Mouse (Mus musculus): Measurements from ENCODE around the gene Gm10153. TPM values are rescaled to one million over a fixed set of nuclear protein-coding genes. Genes with fewer than 3 reads are reported as not detected.
"Not testable (repeated sequence)": the region's sequence is repeated elsewhere in the genome, so short reads cannot be mapped to it uniquely, and the experiment has no call there.

Gene Gm10153
- polyA plus RNA-seq, 1 experiment: not detected

- Histone ChIP-seq H3K36me3 (ENCODE audit: control insufficient read depth, insufficient read depth) (no peaks in the 10 kb centered on the region), H3K79me2 (ENCODE audit: control insufficient read depth, insufficient read depth) (no peaks in the 10 kb centered on the region), H3ac (ENCODE audit: control insufficient read depth, insufficient read length) (no peak overlapping the region), H3K4me2 (ENCODE audit: low read depth) (no peak overlapping the region), H3K27me3 (ENCODE audit: control insufficient read depth, insufficient read depth, insufficient read length) (peaks cover 25% of the 10 kb centered on the region), H3K4me3 (no peak overlapping the region)
- no peak for TF ChIP-seq MYOD1 (IDR thresholded peaks at IDR 0.05; ENCODE audit: control insufficient read depth in 1 of 3, insufficient read length in 2 of 3, low read depth in 2 of 3)
- no peak for TF ChIP-seq MYOG (IDR thresholded peaks at IDR 0.05; ENCODE audit: control insufficient read depth in 1 of 3, insufficient read depth in 1 of 3, insufficient read length in 2 of 3, low read depth in 2 of 3)
- TF ChIP-seq TCF3 (IDR thresholded peaks at IDR 0.05; ENCODE audit: insufficient read length, low read depth): no peak
- no peak for TF ChIP-seq USF1 (IDR thresholded peaks at IDR 0.05; ENCODE audit: low read depth)
- TF ChIP-seq REST (IDR thresholded peaks at IDR 0.05; ENCODE audit: insufficient read depth, insufficient read length): no peak
Observed at GRCm38 (mm10) chr7:142159366-142159765, 30.8 kb downstream of the Gm10153 start.

- not testable (repeated sequence) for H3ac ChIP-seq (ENCODE audit: control insufficient read depth, insufficient read length); H3K36me3 ChIP-seq (ENCODE audit: control insufficient read depth, insufficient read depth); H3K4me2 ChIP-seq (ENCODE audit: low read depth); H3K79me2 ChIP-seq (ENCODE audit: control insufficient read depth, insufficient read depth); H3K4me3 ChIP-seq
- peaks cover 25% of the 10 kb centered on the region for H3K27me3 ChIP-seq (ENCODE audit: control insufficient read depth, insufficient read depth, insufficient read length)
Observed at GRCm38 (mm10) chr7:142157013-142157412, 33.2 kb downstream of the Gm10153 start, which contains the start of gene Gm29735. TSS of gene Gm29735 (minus strand) at chr7:142157113.

GRCm38 (mm10) chr7:142155308-142155707, 34.9 kb downstream of the Gm10153 start:
- no peaks in the 10 kb centered on the region for H3K36me3 ChIP-seq (ENCODE audit: control insufficient read depth, insufficient read depth)
- H3K79me2 ChIP-seq (ENCODE audit: control insufficient read depth, insufficient read depth): no peaks in the 10 kb centered on the region
- no peak overlapping the region for H3K4me3 ChIP-seq
- H3ac ChIP-seq (ENCODE audit: control insufficient read depth, insufficient read length): no peak overlapping the region
- H3K4me2 ChIP-seq (ENCODE audit: low read depth): no peak overlapping the region
- TF ChIP-seq USF1 (IDR thresholded peaks at IDR 0.05; ENCODE audit: low read depth): no peak
- no peak for TF ChIP-seq SRF (IDR thresholded peaks at IDR 0.05; ENCODE audit: control insufficient read depth, insufficient read length, low read depth)
- no peak for TF ChIP-seq REST (IDR thresholded peaks at IDR 0.05; ENCODE audit: insufficient read depth, insufficient read length)
- TF ChIP-seq E2F4 (IDR thresholded peaks at IDR 0.05; ENCODE audit: insufficient read depth): no peak
- no peak for TF ChIP-seq CEBPB (IDR thresholded peaks at IDR 0.05; ENCODE audit: insufficient read depth, poor library complexity, severe bottlenecking)
- no peak for TF ChIP-seq TCF3 (IDR thresholded peaks at IDR 0.05; ENCODE audit: insufficient read length, low read depth)
- TF ChIP-seq POLR2A (IDR thresholded peaks at IDR 0.05; ENCODE audit: insufficient read length, low read depth): no peak
- no peak for TF ChIP-seq POLR2AphosphoS2 (IDR thresholded peaks at IDR 0.05; ENCODE audit: insufficient read length, low read depth)
- TF ChIP-seq TCF12 (IDR thresholded peaks at IDR 0.05; ENCODE audit: insufficient read depth, poor library complexity, severe bottlenecking): no peak
- TF ChIP-seq MYOD1 (IDR thresholded peaks at IDR 0.05; ENCODE audit: control insufficient read depth in 1 of 3, insufficient read length in 2 of 3, low read depth in 2 of 3): no peak
- no peak for TF ChIP-seq MAX (IDR thresholded peaks at IDR 0.05; ENCODE audit: low read depth)
- no peak for TF ChIP-seq MYOG (IDR thresholded peaks at IDR 0.05; ENCODE audit: control insufficient read depth in 1 of 3, insufficient read depth in 1 of 3, insufficient read length in 2 of 3, low read depth in 2 of 3)
- peaks cover 17% of the 10 kb centered on the region for H3K27me3 ChIP-seq (ENCODE audit: control insufficient read depth, insufficient read depth, insufficient read length)

GRCm38 (mm10) chr7:142152191-142152590, 38.0 kb downstream of the Gm10153 start:
- Histone ChIP-seq H3K36me3 (ENCODE audit: control insufficient read depth, insufficient read depth) (no peaks in the 10 kb centered on the region), H3ac (ENCODE audit: control insufficient read depth, insufficient read length) (no peak overlapping the region), H3K4me3 (no peak overlapping the region), H3K4me2 (ENCODE audit: low read depth) (no peak overlapping the region), H3K79me2 (ENCODE audit: control insufficient read depth, insufficient read depth) (no peaks in the 10 kb centered on the region), H3K27me3 (ENCODE audit: control insufficient read depth, insufficient read depth, insufficient read length) (no peaks in the 10 kb centered on the region)
- TF ChIP-seq POLR2AphosphoS2 (IDR thresholded peaks at IDR 0.05; ENCODE audit: insufficient read length, low read depth): no peak
- TF ChIP-seq MYOG (IDR thresholded peaks at IDR 0.05; ENCODE audit: control insufficient read depth in 1 of 3, insufficient read depth in 1 of 3, insufficient read length in 2 of 3, low read depth in 2 of 3): no peak
- TF ChIP-seq MYOD1 (IDR thresholded peaks at IDR 0.05; ENCODE audit: control insufficient read depth in 1 of 3, insufficient read length in 2 of 3, low read depth in 2 of 3): no peak

GRCm38 (mm10) chr7:142148633-142149032, 41.6 kb downstream of the Gm10153 start:
- no peak for TF ChIP-seq MYOG (IDR thresholded peaks at IDR 0.05; ENCODE audit: control insufficient read depth in 1 of 3, insufficient read depth in 1 of 3, insufficient read length in 2 of 3, low read depth in 2 of 3)
- no peak for TF ChIP-seq TCF12 (IDR thresholded peaks at IDR 0.05; ENCODE audit: insufficient read depth, poor library complexity, severe bottlenecking)
- TF ChIP-seq POLR2A (IDR thresholded peaks at IDR 0.05; ENCODE audit: insufficient read length, low read depth): no peak
- TF ChIP-seq USF1 (IDR thresholded peaks at IDR 0.05; ENCODE audit: low read depth): no peak
- no peak for TF ChIP-seq SRF (IDR thresholded peaks at IDR 0.05; ENCODE audit: control insufficient read depth, insufficient read length, low read depth)
- H3K4me3 ChIP-seq: no peak overlapping the region
- H3K4me2 ChIP-seq (ENCODE audit: low read depth): no peak overlapping the region
- H3K36me3 ChIP-seq (ENCODE audit: control insufficient read depth, insufficient read depth): no peaks in the 10 kb centered on the region
- no peak overlapping the region for H3ac ChIP-seq (ENCODE audit: control insufficient read depth, insufficient read length)
- H3K79me2 ChIP-seq (ENCODE audit: control insufficient read depth, insufficient read depth): no peaks in the 10 kb centered on the region
- no peaks in the 10 kb centered on the region for H3K27me3 ChIP-seq (ENCODE audit: control insufficient read depth, insufficient read depth, insufficient read length)

- H3K4me3 ChIP-seq: no peak overlapping the region
- no peaks in the 10 kb centered on the region for H3K36me3 ChIP-seq (ENCODE audit: control insufficient read depth, insufficient read depth)
- no peak for TF ChIP-seq MYOD1 (IDR thresholded peaks at IDR 0.05; ENCODE audit: control insufficient read depth in 1 of 3, insufficient read length in 2 of 3, low read depth in 2 of 3)
- no peak for TF ChIP-seq MYOG (IDR thresholded peaks at IDR 0.05; ENCODE audit: control insufficient read depth in 1 of 3, insufficient read depth in 1 of 3, insufficient read length in 2 of 3, low read depth in 2 of 3)
- no peak for TF ChIP-seq REST (IDR thresholded peaks at IDR 0.05; ENCODE audit: insufficient read depth, insufficient read length)
- no peak for TF ChIP-seq POLR2AphosphoS2 (IDR thresholded peaks at IDR 0.05; ENCODE audit: insufficient read length, low read depth)
- TF ChIP-seq POLR2A (IDR thresholded peaks at IDR 0.05; ENCODE audit: insufficient read length, low read depth): no peak
- no peak for TF ChIP-seq MAX (IDR thresholded peaks at IDR 0.05; ENCODE audit: low read depth)
- TF ChIP-seq SRF (IDR thresholded peaks at IDR 0.05; ENCODE audit: control insufficient read depth, insufficient read length, low read depth): no peak
- no peak for TF ChIP-seq TCF12 (IDR thresholded peaks at IDR 0.05; ENCODE audit: insufficient read depth, poor library complexity, severe bottlenecking)
- no peak for TF ChIP-seq TCF3 (IDR thresholded peaks at IDR 0.05; ENCODE audit: insufficient read length, low read depth)
- no peak for TF ChIP-seq E2F4 (IDR thresholded peaks at IDR 0.05; ENCODE audit: insufficient read depth)
- TF ChIP-seq USF1 (IDR thresholded peaks at IDR 0.05; ENCODE audit: low read depth): no peak
- TF ChIP-seq CEBPB (IDR thresholded peaks at IDR 0.05; ENCODE audit: insufficient read depth, poor library complexity, severe bottlenecking): no peak
- H3K27me3 ChIP-seq (ENCODE audit: control insufficient read depth, insufficient read depth, insufficient read length): no peaks in the 10 kb centered on the region
- H3ac ChIP-seq (ENCODE audit: control insufficient read depth, insufficient read length): no peak overlapping the region
- H3K4me2 ChIP-seq (ENCODE audit: low read depth): no peak overlapping the region
- no peaks in the 10 kb centered on the region for H3K79me2 ChIP-seq (ENCODE audit: control insufficient read depth, insufficient read depth)
Observed at GRCm38 (mm10) chr7:142146033-142146432, 44.2 kb downstream of the Gm10153 start.

All from myocyte (in vitro differentiated cells).